Mouse (Mus musculus): Measurements from ENCODE around the gene Ephb2. TPM values are rescaled to one million over a fixed set of nuclear protein-coding genes. Genes with fewer than 3 reads are reported as not detected.

Gene Ephb2
- polyA plus RNA-seq, 1 experiment from 2014 or later = 4.6 TPM

DNA sequence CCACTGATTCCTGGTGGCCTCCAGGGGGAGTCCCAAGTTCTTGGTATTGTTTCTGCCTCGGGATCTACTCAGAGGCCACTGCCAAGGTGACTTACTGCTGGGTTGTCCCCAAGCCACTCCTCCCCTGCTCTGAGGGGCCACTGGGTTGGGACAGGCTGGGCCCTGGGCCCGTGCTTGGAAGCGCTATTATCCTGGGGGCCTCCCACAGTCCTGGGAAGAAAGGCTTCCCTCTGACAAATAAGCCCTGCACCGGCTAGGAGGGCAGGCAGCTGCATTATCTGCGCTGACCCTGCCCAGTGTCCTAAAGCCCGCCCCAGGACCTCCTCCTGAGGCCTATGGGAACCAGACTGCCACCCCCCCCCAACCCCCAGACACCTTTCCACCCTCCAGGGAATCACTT is 24.2 kb downstream of the Ephb2 start:
- Histone ChIP-seq H3K9ac (ENCODE audit: low read depth, low read length) (no peak overlapping the region), H3K4me2 (ENCODE audit: low read length) (no peak overlapping the region), H3K27ac (no peak overlapping the region), H3K36me3 (ENCODE audit: insufficient read depth, low read length) (no peaks in the 10 kb centered on the region), H3K27me3 (ENCODE audit: insufficient read depth, low read length) (no peaks in the 10 kb centered on the region), H3K4me1 (replicated peaks; ENCODE audit: insufficient read depth, low read length) (0 out of 2 replicates have a peak, but pooled peaks cover 2% of the 10 kb centered on the region), H3K4me3 (replicated peaks; ENCODE audit: low read depth, low read length) (no peak overlapping the region), H3K9me3 (replicated peaks; ENCODE audit: low read length) (no peaks in the 10 kb centered on the region)
- 0 out of 2 replicates have a peak, but pooled peaks have one; percentile 6 for TF ChIP-seq CTCF (IDR thresholded peaks at IDR 0.05; ENCODE audit: low read depth)
- DNase-seq (ENCODE audit: low spot score) = no peak
- WGBS = 36% methylated on average over 6 of the region's 6 CpGs
- no peak for ATAC-seq (replicated peaks; ENCODE audit: low FRiP score, low read depth)

DNA sequence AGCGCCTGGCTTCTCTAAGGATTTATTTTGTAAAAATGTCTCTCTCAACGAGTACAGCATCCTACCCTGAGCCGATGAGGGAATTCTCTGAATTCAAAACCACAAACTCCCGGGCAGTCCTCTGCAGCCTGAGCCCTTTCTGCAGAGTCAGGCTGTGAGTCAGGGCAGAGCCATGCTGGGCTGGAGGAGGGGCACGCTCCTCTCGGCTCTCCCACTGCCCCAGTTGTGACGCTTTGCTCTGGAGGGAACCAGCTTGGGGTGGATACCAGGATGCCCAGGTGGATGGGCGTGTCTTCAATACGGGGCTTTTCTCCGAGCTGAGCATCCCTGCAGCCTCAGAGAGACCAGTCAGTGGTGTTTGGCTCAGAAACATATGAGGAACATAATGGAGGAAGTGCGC is 27.3 kb downstream of the Ephb2 start:
- no peak for ATAC-seq (replicated peaks; ENCODE audit: low FRiP score, low read depth)
- TF ChIP-seq CTCF (IDR thresholded peaks at IDR 0.05; ENCODE audit: low read depth) = no peak
- H3K27me3 ChIP-seq (ENCODE audit: insufficient read depth, low read length) = no peaks in the 10 kb centered on the region
- DNase-seq (ENCODE audit: low spot score) = no peak
- 43% methylated on average over 11 of the region's 11 CpGs for WGBS
- H3K4me2 ChIP-seq (ENCODE audit: low read length) = no peak overlapping the region
- H3K9me3 ChIP-seq (replicated peaks; ENCODE audit: low read length) = no peaks in the 10 kb centered on the region
- H3K9ac ChIP-seq (ENCODE audit: low read depth, low read length) = no peak overlapping the region
- H3K4me1 ChIP-seq (replicated peaks; ENCODE audit: insufficient read depth, low read length) = 0 out of 2 replicates have a peak, but pooled peaks cover 2% of the 10 kb centered on the region
- no peak overlapping the region for H3K4me3 ChIP-seq (replicated peaks; ENCODE audit: low read depth, low read length)
- no peak overlapping the region for H3K27ac ChIP-seq
- H3K36me3 ChIP-seq (ENCODE audit: insufficient read depth, low read length) = no peaks in the 10 kb centered on the region

DNA sequence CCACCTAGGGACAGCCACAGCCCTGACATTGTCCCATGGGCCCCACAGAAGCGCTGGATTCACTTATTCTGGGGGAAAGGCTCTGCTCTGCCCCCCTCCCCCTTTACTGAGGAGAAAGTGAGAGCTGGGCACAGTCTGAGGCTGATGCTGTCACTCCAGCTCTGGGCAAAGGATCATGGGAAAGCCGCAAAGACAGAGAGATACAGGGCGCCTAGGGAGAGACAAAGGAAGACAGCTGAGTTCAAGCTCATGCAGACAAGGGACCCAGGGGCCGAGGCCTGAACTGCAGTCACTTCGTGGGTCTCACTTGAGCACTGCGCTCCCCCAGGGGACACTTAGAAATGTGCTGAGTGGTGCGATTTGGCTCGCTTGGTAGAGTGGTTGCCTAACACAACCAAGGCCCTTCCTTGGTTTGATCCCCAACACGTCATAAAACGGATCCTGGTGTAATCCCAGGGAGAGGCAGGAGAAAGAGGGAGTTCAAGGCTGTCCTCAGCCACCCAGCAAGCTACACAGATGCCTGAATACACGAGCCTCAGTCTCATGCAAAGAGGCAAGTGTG is 28.3 kb downstream of the Ephb2 start:
- H3K27me3 ChIP-seq (ENCODE audit: insufficient read depth, low read length) = no peaks in the 10 kb centered on the region
- 0 out of 2 replicates have a peak, but pooled peaks cover 2% of the 10 kb centered on the region for H3K4me1 ChIP-seq (replicated peaks; ENCODE audit: insufficient read depth, low read length)
- no peaks in the 10 kb centered on the region for H3K36me3 ChIP-seq (ENCODE audit: insufficient read depth, low read length)
- no peak overlapping the region for H3K9ac ChIP-seq (ENCODE audit: low read depth, low read length)
- no peak overlapping the region for H3K4me3 ChIP-seq (replicated peaks; ENCODE audit: low read depth, low read length)
- DNase-seq (ENCODE audit: low spot score) = no peak
- no peak for ATAC-seq (replicated peaks; ENCODE audit: low FRiP score, low read depth)
- WGBS = 76% methylated on average over 11 of the region's 11 CpGs
- H3K9me3 ChIP-seq (replicated peaks; ENCODE audit: low read length) = no peaks in the 10 kb centered on the region
- H3K27ac ChIP-seq = no peak overlapping the region
- no peak overlapping the region for H3K4me2 ChIP-seq (ENCODE audit: low read length)
- TF ChIP-seq CTCF (IDR thresholded peaks at IDR 0.05; ENCODE audit: low read depth) = no peak

DNA sequence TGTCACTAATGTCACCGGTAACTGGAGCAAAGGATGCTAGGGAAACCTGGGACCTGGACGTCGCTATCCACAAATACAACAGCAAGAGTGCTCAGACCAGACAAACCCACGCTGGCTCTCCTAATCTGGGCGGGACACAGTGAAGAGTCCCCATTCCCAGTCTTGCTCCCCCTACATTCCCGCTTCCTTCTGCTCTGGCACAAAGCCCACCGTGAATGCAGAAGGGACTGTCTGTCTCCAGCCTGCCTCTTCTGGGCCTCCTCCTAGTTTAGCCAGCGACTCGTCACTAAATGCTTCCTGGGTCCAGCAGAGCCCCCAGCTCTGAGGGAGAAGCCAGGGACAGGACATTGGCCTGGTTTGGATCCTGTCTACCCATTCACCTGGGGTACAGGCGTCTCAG is 29.5 kb downstream of the Ephb2 start:
- H3K9me3 ChIP-seq (replicated peaks; ENCODE audit: low read length) = no peaks in the 10 kb centered on the region
- ATAC-seq (replicated peaks; ENCODE audit: low FRiP score, low read depth) (no peak), DNase-seq (ENCODE audit: low spot score) (peak; percentile 48)
- no peak overlapping the region for H3K4me2 ChIP-seq (ENCODE audit: low read length)
- H3K27ac ChIP-seq = no peak overlapping the region
- no peak for TF ChIP-seq CTCF (IDR thresholded peaks at IDR 0.05; ENCODE audit: low read depth)
- WGBS = 65% methylated on average over 10 of the region's 10 CpGs
- 0 out of 2 replicates have a peak, but pooled peaks cover 2% of the 10 kb centered on the region for H3K4me1 ChIP-seq (replicated peaks; ENCODE audit: insufficient read depth, low read length)
- no peaks in the 10 kb centered on the region for H3K27me3 ChIP-seq (ENCODE audit: insufficient read depth, low read length)
- H3K9ac ChIP-seq (ENCODE audit: low read depth, low read length) = no peak overlapping the region
- H3K4me3 ChIP-seq (replicated peaks; ENCODE audit: low read depth, low read length) = no peak overlapping the region
- no peaks in the 10 kb centered on the region for H3K36me3 ChIP-seq (ENCODE audit: insufficient read depth, low read length)

DNA sequence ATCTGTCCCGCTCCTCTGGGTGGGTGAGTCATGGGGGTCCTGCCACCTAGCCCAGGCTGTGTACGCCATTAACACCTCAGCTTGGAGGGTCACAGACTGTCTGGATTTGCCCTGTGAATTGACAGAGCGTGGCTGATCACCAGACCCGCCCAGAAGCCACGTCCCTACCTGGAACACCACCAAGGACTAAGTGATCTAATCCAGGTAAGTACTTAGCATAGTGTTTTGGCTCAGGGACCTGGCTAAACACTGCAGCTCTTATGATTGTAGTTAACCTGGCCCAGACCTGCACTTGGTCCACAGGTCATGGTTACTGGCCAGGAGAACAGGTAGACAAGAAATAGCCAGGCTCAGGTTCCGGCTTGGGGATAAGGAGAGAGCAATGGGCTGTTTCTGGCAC is 31.4 kb downstream of the Ephb2 start:
- DNase-seq (ENCODE audit: low spot score) (no peak), ATAC-seq (replicated peaks; ENCODE audit: low FRiP score, low read depth) (no peak)
- Histone ChIP-seq H3K9ac (ENCODE audit: low read depth, low read length) (no peak overlapping the region), H3K27me3 (ENCODE audit: insufficient read depth, low read length) (no peaks in the 10 kb centered on the region), H3K4me2 (ENCODE audit: low read length) (no peak overlapping the region), H3K27ac (no peak overlapping the region), H3K36me3 (ENCODE audit: insufficient read depth, low read length) (no peaks in the 10 kb centered on the region), H3K4me3 (replicated peaks; ENCODE audit: low read depth, low read length) (no peak overlapping the region), H3K9me3 (replicated peaks; ENCODE audit: low read length) (no peaks in the 10 kb centered on the region), H3K4me1 (replicated peaks; ENCODE audit: insufficient read depth, low read length) (0 out of 2 replicates have a peak, but pooled peaks cover 2% of the 10 kb centered on the region)
- TF ChIP-seq CTCF (IDR thresholded peaks at IDR 0.05; ENCODE audit: low read depth) = no peak
- 79% methylated on average over 6 of the region's 6 CpGs for WGBS

DNA sequence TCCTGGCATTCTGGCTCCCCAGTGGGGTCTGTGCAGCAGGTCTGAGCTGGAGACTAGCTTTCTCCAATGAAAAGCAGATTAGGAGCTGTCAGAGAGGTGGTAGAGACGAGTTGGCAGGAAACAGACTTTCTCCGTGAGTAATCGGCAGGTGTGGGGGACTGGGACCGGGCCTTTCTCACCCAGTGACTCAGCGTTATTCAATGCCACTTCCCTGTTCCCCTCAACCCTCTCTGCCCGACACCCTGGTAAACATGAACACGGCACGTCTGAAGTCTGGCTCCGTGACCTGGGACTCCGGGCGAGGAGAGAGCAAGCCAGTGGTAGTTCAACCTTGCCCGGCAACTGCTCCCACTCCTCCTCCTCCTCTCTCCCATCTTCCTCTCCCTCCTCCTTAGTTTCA is 33.3 kb downstream of the Ephb2 start:
- WGBS = 36% methylated on average over 12 of the region's 12 CpGs

DNA sequence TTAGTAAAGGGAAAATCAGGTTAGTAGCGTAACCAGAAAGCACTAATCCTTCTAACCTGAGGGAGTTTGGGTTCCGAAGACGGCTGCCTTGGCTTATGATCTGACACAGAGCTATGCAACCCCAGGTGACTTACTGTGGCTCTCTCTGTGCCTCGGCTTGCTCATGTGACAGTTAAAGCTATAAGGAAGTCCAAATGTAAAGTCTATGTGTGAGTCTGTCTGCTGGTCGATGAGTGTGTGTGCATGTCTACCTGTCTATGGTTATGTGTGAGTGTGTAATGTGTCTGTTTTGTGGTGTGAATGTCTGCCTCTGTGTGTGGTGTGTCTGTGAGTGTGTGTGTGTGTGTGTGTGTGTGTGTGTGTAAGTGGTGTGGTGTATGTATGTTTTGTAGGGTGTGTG is 33.8 kb downstream of the Ephb2 start:
- H3K9me3 ChIP-seq (replicated peaks; ENCODE audit: low read length) = no peaks in the 10 kb centered on the region
- 80% methylated on average over 5 of the region's 5 CpGs for WGBS
- H3K4me1 ChIP-seq (replicated peaks; ENCODE audit: insufficient read depth, low read length) = peaks cover 13% of the 10 kb centered on the region
- ATAC-seq (replicated peaks; ENCODE audit: low FRiP score, low read depth) (no peak), DNase-seq (ENCODE audit: low spot score) (no peak)
- TF ChIP-seq CTCF (IDR thresholded peaks at IDR 0.05; ENCODE audit: low read depth) = no peak
- no peaks in the 10 kb centered on the region for H3K27me3 ChIP-seq (ENCODE audit: insufficient read depth, low read length)
- H3K4me2 ChIP-seq (ENCODE audit: low read length) = no peak overlapping the region
- no peak overlapping the region for H3K27ac ChIP-seq
- H3K9ac ChIP-seq (ENCODE audit: low read depth, low read length) = no peak overlapping the region
- H3K36me3 ChIP-seq (ENCODE audit: insufficient read depth, low read length) = no peaks in the 10 kb centered on the region
- no peak overlapping the region for H3K4me3 ChIP-seq (replicated peaks; ENCODE audit: low read depth, low read length)

More for the DNA sequence above, 33.3 kb downstream of the Ephb2 start:
- Histone ChIP-seq H3K27ac (0 out of 2 replicates have a peak overlapping the region, but pooled peaks have one; percentile 6), H3K4me2 (ENCODE audit: low read length) (no peak overlapping the region), H3K9me3 (replicated peaks; ENCODE audit: low read length) (no peaks in the 10 kb centered on the region), H3K9ac (ENCODE audit: low read depth, low read length) (no peak overlapping the region), H3K4me3 (replicated peaks; ENCODE audit: low read depth, low read length) (no peak overlapping the region), H3K27me3 (ENCODE audit: insufficient read depth, low read length) (no peaks in the 10 kb centered on the region), H3K4me1 (replicated peaks; ENCODE audit: insufficient read depth, low read length) (peaks cover 10% of the 10 kb centered on the region), H3K36me3 (ENCODE audit: insufficient read depth, low read length) (no peaks in the 10 kb centered on the region)
- ATAC-seq (replicated peaks; ENCODE audit: low FRiP score, low read depth) (no peak), DNase-seq (ENCODE audit: low spot score) (peak; percentile 35)
- TF ChIP-seq CTCF (IDR thresholded peaks at IDR 0.05; ENCODE audit: low read depth) = no peak

Data from kidney, postnatal 0 days (tissue).